Mouse (Mus musculus): ENCODE data around the gene Pitx3. TPM values are rescaled to one million over a fixed set of nuclear protein-coding genes. Genes with fewer than 3 reads are reported as not detected.

The Pitx3 gene
- polyA plus RNA-seq, 1 experiment, result not detected

GRCm38 (mm10) chr19:46120872-46121271, 27.3 kb downstream of the Pitx3 start:
- no peak for TF ChIP-seq CTCF (IDR thresholded peaks at IDR 0.05; ENCODE audit: insufficient read depth, low read depth, low read length)
- TF ChIP-seq POLR2A (IDR thresholded peaks at IDR 0.05; ENCODE audit: insufficient read depth, low read depth, low read length), result no peak
- Histone ChIP-seq H3K27ac (ENCODE audit: insufficient read depth, low read depth, low read length) (no peak overlapping the region), H3K4me1 (ENCODE audit: control insufficient read depth, insufficient read depth, low read length) (no peaks in the 10 kb centered on the region), H3K4me3 (ENCODE audit: insufficient read depth, low read depth, low read length) (no peak overlapping the region)
- WGBS, result 79% methylated on average over 6 of the region's 6 CpGs

DNA sequence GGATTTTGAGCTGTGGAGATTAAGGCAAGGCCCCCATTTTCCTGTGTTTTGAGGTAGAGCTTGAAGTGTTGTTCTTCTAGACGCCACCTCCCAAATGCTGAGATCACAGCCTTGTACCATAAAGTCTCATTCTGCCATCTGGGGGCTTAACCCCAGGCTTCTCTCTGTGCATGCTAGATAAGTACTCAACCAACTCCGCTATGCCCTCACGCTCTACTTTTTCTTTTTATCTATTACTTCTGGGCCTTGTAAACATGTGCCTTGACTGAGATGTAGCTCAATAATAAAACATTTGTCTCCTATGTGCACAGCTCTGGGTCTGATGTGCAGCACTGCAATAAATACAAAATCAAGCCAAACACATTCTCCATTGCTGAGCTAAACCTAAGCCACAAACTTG, 28.7 kb downstream of the Pitx3 start:
- WGBS, result 93% methylated on average over 3 of the region's 3 CpGs
- no peak overlapping the region for H3K27ac ChIP-seq (ENCODE audit: insufficient read depth, low read depth, low read length)
- no peak for TF ChIP-seq CTCF (IDR thresholded peaks at IDR 0.05; ENCODE audit: insufficient read depth, low read depth, low read length)
- TF ChIP-seq POLR2A (IDR thresholded peaks at IDR 0.05; ENCODE audit: insufficient read depth, low read depth, low read length), result no peak
- no peaks in the 10 kb centered on the region for H3K4me1 ChIP-seq (ENCODE audit: control insufficient read depth, insufficient read depth, low read length)
- H3K4me3 ChIP-seq (ENCODE audit: insufficient read depth, low read depth, low read length), result no peak overlapping the region

GRCm38 (mm10) chr19:46114617-46115016, 33.5 kb downstream of the Pitx3 start:
- Histone ChIP-seq H3K27ac (ENCODE audit: insufficient read depth, low read depth, low read length) (no peak overlapping the region), H3K4me1 (ENCODE audit: control insufficient read depth, insufficient read depth, low read length) (no peaks in the 10 kb centered on the region), H3K4me3 (ENCODE audit: insufficient read depth, low read depth, low read length) (no peak overlapping the region)
- TF ChIP-seq POLR2A (IDR thresholded peaks at IDR 0.05; ENCODE audit: insufficient read depth, low read depth, low read length), result no peak
- no peak for TF ChIP-seq CTCF (IDR thresholded peaks at IDR 0.05; ENCODE audit: insufficient read depth, low read depth, low read length)
- 65% methylated on average over 4 of the region's 4 CpGs for WGBS

GRCm38 (mm10) chr19:46110781-46111180, 37.3 kb downstream of the Pitx3 start:
- WGBS, result 90% methylated on average over 5 of the region's 5 CpGs
- H3K4me3 ChIP-seq (ENCODE audit: insufficient read depth, low read depth, low read length), result no peak overlapping the region
- no peak overlapping the region for H3K27ac ChIP-seq (ENCODE audit: insufficient read depth, low read depth, low read length)
- H3K4me1 ChIP-seq (ENCODE audit: control insufficient read depth, insufficient read depth, low read length), result no peaks in the 10 kb centered on the region
- no peak for TF ChIP-seq POLR2A (IDR thresholded peaks at IDR 0.05; ENCODE audit: insufficient read depth, low read depth, low read length)
- no peak for TF ChIP-seq CTCF (IDR thresholded peaks at IDR 0.05; ENCODE audit: insufficient read depth, low read depth, low read length)

DNA sequence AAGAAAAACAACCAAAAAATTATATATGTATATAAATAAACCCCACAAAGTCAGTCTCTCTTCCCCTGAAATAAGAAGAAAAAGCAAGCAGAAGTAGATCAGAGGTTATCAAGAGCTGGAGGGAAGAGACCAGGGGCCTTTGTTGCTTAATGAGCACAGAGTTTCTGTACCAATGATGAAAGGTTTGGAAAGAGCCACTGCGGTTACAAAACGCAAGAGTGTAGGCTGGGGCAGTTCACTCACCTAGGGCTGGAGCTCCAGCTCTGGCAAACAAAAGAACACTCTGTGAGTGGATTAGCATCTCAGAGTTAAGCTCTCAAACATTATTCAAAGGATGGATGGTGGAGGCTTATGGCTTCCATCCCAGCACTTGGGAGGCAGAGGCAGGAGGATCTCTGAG, 37.9 kb downstream of the Pitx3 start:
- TF ChIP-seq CTCF (IDR thresholded peaks at IDR 0.05; ENCODE audit: insufficient read depth, low read depth, low read length) (no peak), POLR2A (IDR thresholded peaks at IDR 0.05; ENCODE audit: insufficient read depth, low read depth, low read length) (no peak)
- 70% methylated on average over 2 of the region's 2 CpGs for WGBS
- H3K27ac ChIP-seq (ENCODE audit: insufficient read depth, low read depth, low read length), result no peak overlapping the region
- H3K4me1 ChIP-seq (ENCODE audit: control insufficient read depth, insufficient read depth, low read length), result no peaks in the 10 kb centered on the region
- H3K4me3 ChIP-seq (ENCODE audit: insufficient read depth, low read depth, low read length), result no peak overlapping the region

- 84% methylated on average over 2 of the region's 2 CpGs for WGBS
- no peaks in the 10 kb centered on the region for H3K4me1 ChIP-seq (ENCODE audit: control insufficient read depth, insufficient read depth, low read length)
- no peak overlapping the region for H3K27ac ChIP-seq (ENCODE audit: insufficient read depth, low read depth, low read length)
- H3K4me3 ChIP-seq (ENCODE audit: insufficient read depth, low read depth, low read length), result no peak overlapping the region
- TF ChIP-seq CTCF (IDR thresholded peaks at IDR 0.05; ENCODE audit: insufficient read depth, low read depth, low read length), result no peak
- TF ChIP-seq POLR2A (IDR thresholded peaks at IDR 0.05; ENCODE audit: insufficient read depth, low read depth, low read length), result no peak
Observed at GRCm38 (mm10) chr19:46104187-46104557, 44.0 kb downstream of the Pitx3 start.

DNA sequence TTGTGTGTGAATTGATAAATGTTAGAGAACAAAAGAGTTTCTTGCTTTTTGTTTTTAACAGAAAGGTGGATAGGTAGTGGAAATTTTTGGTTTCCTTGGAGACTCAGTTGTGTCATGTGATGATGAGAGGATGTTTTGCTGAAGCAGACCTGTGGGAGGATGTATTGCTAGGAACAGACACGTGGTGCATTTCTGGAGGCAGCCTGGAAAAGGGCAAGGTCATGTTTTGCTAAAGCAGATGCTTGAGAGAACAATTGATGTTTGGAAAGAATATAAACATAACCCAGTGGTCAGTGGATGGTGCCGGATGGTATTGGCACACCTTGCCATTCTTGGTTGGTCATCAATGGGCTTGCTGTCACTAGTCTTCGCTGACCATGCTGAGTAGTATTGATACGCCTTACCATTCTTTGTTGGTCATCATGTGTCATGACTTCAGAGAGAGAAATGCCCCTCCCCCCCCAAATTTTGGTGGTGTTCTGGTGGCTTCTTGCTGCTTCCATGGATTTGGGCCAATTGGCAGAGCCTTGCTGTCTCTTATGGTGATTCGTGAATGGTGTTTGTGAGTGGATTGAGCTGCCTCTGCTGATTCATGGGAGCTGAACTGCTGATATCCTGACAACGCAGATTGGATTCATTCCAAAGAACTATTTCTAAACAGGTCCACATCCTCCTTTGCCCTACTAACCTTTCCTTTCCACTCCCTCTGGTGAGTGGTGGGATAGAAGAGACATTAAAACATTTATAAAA, 44.5 kb downstream of the Pitx3 start:
- no peak overlapping the region for H3K27ac ChIP-seq (ENCODE audit: insufficient read depth, low read depth, low read length)
- no peak for TF ChIP-seq POLR2A (IDR thresholded peaks at IDR 0.05; ENCODE audit: insufficient read depth, low read depth, low read length)
- TF ChIP-seq CTCF (IDR thresholded peaks at IDR 0.05; ENCODE audit: insufficient read depth, low read depth, low read length), result no peak
- 73% methylated on average over 6 of the region's 6 CpGs for WGBS
- H3K4me1 ChIP-seq (ENCODE audit: control insufficient read depth, insufficient read depth, low read length), result no peaks in the 10 kb centered on the region
- H3K4me3 ChIP-seq (ENCODE audit: insufficient read depth, low read depth, low read length), result no peak overlapping the region

- TF ChIP-seq CTCF (IDR thresholded peaks at IDR 0.05; ENCODE audit: insufficient read depth, low read depth, low read length), result no peak
- no peak for TF ChIP-seq POLR2A (IDR thresholded peaks at IDR 0.05; ENCODE audit: insufficient read depth, low read depth, low read length)
- H3K4me1 ChIP-seq (ENCODE audit: control insufficient read depth, insufficient read depth, low read length), result no peaks in the 10 kb centered on the region
- 90% methylated on average over 3 of the region's 3 CpGs for WGBS
- no peak overlapping the region for H3K4me3 ChIP-seq (ENCODE audit: insufficient read depth, low read depth, low read length)
- H3K27ac ChIP-seq (ENCODE audit: insufficient read depth, low read depth, low read length), result no peak overlapping the region
Observed at GRCm38 (mm10) chr19:46099561-46099960, 48.6 kb downstream of the Pitx3 start.

- WGBS, result 90% methylated on average over 5 of the region's 5 CpGs
- no peak for TF ChIP-seq CTCF (IDR thresholded peaks at IDR 0.05; ENCODE audit: insufficient read depth, low read depth, low read length)
- no peak for TF ChIP-seq POLR2A (IDR thresholded peaks at IDR 0.05; ENCODE audit: insufficient read depth, low read depth, low read length)
- H3K4me3 ChIP-seq (ENCODE audit: insufficient read depth, low read depth, low read length), result no peak overlapping the region
- H3K27ac ChIP-seq (ENCODE audit: insufficient read depth, low read depth, low read length), result no peak overlapping the region
- H3K4me1 ChIP-seq (ENCODE audit: control insufficient read depth, insufficient read depth, low read length), result no peaks in the 10 kb centered on the region
Observed at GRCm38 (mm10) chr19:46096396-46096795, 51.7 kb downstream of the Pitx3 start.
